Mouse (Mus musculus): ENCODE results near the gene Sgo2a. TPM values are rescaled to one million over a fixed set of nuclear protein-coding genes. Genes with fewer than 3 reads are reported as not detected.
"Not testable (repeated sequence)": the region's sequence is repeated elsewhere in the genome, so short reads cannot be mapped to it uniquely, and the experiment has no call there.

Gene Sgo2a
- polyA plus RNA-seq, 1 experiment from 2014 or later: 31.0 TPM

GRCm38 (mm10) chr1:58018856-58019255, 23.1 kb downstream of the Sgo2a start, which contains the start of gene Kctd18:
Kctd18 (minus strand) TSS chr1:58018956.
- WGBS: 95% methylated on average over 7 of the region's 7 CpGs

GRCm38 (mm10) chr1:58027707-58028106, 31.9 kb downstream of the Sgo2a start:
- 85% methylated on average over 7 of the region's 7 CpGs for WGBS
- H3K9me3 ChIP-seq (ENCODE audit: control insufficient read depth, low read length): no peaks in the 10 kb centered on the region
- no peak for ATAC-seq (replicated peaks; ENCODE audit: low FRiP score)
- H3K27me3 ChIP-seq (ENCODE audit: control insufficient read depth, insufficient read depth, low read length): no peaks in the 10 kb centered on the region
- no peaks in the 10 kb centered on the region for H3K4me1 ChIP-seq (replicated peaks; ENCODE audit: control insufficient read depth, insufficient read depth, low read length)
- H3K36me3 ChIP-seq (ENCODE audit: control insufficient read depth, insufficient read depth, low read length): peaks cover 6% of the 10 kb centered on the region; the same call in 1 of the 2 replicates
- no peak overlapping the region for H3K9ac ChIP-seq (ENCODE audit: low read length)
- H3K4me3 ChIP-seq (ENCODE audit: low read depth, low read length): no peak overlapping the region
- no peak for DNase-seq (ENCODE audit: low spot score)
- H3K4me2 ChIP-seq (ENCODE audit: low read depth, low read length, severe bottlenecking): no peak overlapping the region
- no peak overlapping the region for H3K27ac ChIP-seq (ENCODE audit: low read depth, low read length)

More at GRCm38 (mm10) chr1:58018856-58019255, 23.1 kb downstream of the Sgo2a start, which contains the start of gene Kctd18:
- Histone ChIP-seq H3K36me3 (ENCODE audit: control insufficient read depth, insufficient read depth, low read length) (no peaks in the 10 kb centered on the region; the same call in none of the 2 replicates), H3K4me1 (replicated peaks; ENCODE audit: control insufficient read depth, insufficient read depth, low read length) (no peaks in the 10 kb centered on the region), H3K27me3 (ENCODE audit: control insufficient read depth, insufficient read depth, low read length) (no peaks in the 10 kb centered on the region), H3K4me3 (ENCODE audit: low read depth, low read length) (no peak within 1 kb of the TSS), H3K9ac (ENCODE audit: low read length) (no peak within 1 kb of the TSS), H3K4me2 (ENCODE audit: low read depth, low read length, severe bottlenecking) (no peak within 1 kb of the TSS), H3K27ac (ENCODE audit: low read depth, low read length) (no peak within 1 kb of the TSS), H3K9me3 (ENCODE audit: control insufficient read depth, low read length) (no peaks in the 10 kb centered on the region)
- ATAC-seq (replicated peaks; ENCODE audit: low FRiP score) (no peak), DNase-seq (ENCODE audit: low spot score) (no peak)

DNA sequence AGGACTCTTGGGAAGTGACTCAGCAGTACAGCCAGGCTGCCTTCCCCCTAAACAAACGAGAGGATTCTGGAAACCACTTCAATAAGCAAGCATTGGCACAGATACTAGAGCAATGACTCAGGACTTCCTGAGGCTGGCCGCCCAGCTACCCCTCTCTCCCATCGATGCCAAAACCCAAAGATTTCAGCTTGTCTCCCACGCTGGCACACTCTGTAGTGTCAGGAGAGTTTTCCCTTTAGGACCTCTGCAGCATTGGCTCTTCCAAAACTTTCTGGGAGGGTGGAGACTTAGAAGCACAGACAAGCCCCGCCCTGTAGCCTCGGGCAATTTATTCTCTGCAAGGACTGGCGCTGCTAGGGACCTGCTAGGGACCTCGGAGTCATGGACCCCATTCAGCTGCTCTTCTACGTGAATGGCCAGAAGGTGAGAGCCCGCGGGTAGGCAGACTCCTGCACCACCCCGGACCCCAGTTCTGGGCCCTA, 33.9 kb downstream of the Sgo2a start, which contains the start of gene Aox1:
Gene Aox1 (plus strand): TSS at position 296 of the 482 bp plus-strand sequence.
- DNase-seq (ENCODE audit: low spot score) (peak; percentile 68), ATAC-seq (replicated peaks; ENCODE audit: low FRiP score) (no peak)
- no peak within 1 kb of the TSS for H3K4me3 ChIP-seq (ENCODE audit: low read depth, low read length)
- H3K4me1 ChIP-seq (replicated peaks; ENCODE audit: control insufficient read depth, insufficient read depth, low read length): no peaks in the 10 kb centered on the region
- WGBS: 18% methylated on average over 12 of the region's 12 CpGs
- no peaks in the 10 kb centered on the region for H3K9me3 ChIP-seq (ENCODE audit: control insufficient read depth, low read length)
- 0 out of 2 replicates have a peak, but pooled peaks cover under 1% of the 10 kb centered on the region for H3K36me3 ChIP-seq (ENCODE audit: control insufficient read depth, insufficient read depth, low read length)
- no peak within 1 kb of the TSS for H3K27ac ChIP-seq (ENCODE audit: low read depth, low read length)
- H3K9ac ChIP-seq (ENCODE audit: low read length): no peak within 1 kb of the TSS
- H3K4me2 ChIP-seq (ENCODE audit: low read depth, low read length, severe bottlenecking): no peak within 1 kb of the TSS; the same call in 1 of the 2 replicates
- H3K27me3 ChIP-seq (ENCODE audit: control insufficient read depth, insufficient read depth, low read length): no peaks in the 10 kb centered on the region

GRCm38 (mm10) chr1:58030156-58030871, 34.5 kb downstream of the Sgo2a start:
- no peaks in the 10 kb centered on the region for H3K27me3 ChIP-seq (ENCODE audit: control insufficient read depth, insufficient read depth, low read length)
- no peak for DNase-seq (ENCODE audit: low spot score)
- 41% methylated on average over 13 of the region's 13 CpGs for WGBS
- H3K9ac ChIP-seq (ENCODE audit: low read length): no peak overlapping the region
- no peak for ATAC-seq (replicated peaks; ENCODE audit: low FRiP score)
- H3K36me3 ChIP-seq (ENCODE audit: control insufficient read depth, insufficient read depth, low read length): no peaks in the 10 kb centered on the region
- H3K4me2 ChIP-seq (ENCODE audit: low read depth, low read length, severe bottlenecking): no peak overlapping the region; the same call in 1 of the 2 replicates
- H3K9me3 ChIP-seq (ENCODE audit: control insufficient read depth, low read length): no peaks in the 10 kb centered on the region
- H3K27ac ChIP-seq (ENCODE audit: low read depth, low read length): no peak overlapping the region
- no peaks in the 10 kb centered on the region for H3K4me1 ChIP-seq (replicated peaks; ENCODE audit: control insufficient read depth, insufficient read depth, low read length)
- H3K4me3 ChIP-seq (ENCODE audit: low read depth, low read length): no peak overlapping the region

- Histone ChIP-seq H3K27ac (ENCODE audit: low read depth, low read length) (no peak overlapping the region), H3K9ac (ENCODE audit: low read length) (no peak overlapping the region), H3K27me3 (ENCODE audit: control insufficient read depth, insufficient read depth, low read length) (no peaks in the 10 kb centered on the region), H3K4me1 (replicated peaks; ENCODE audit: control insufficient read depth, insufficient read depth, low read length) (no peaks in the 10 kb centered on the region), H3K4me3 (ENCODE audit: low read depth, low read length) (no peak overlapping the region), H3K9me3 (ENCODE audit: control insufficient read depth, low read length) (no peaks in the 10 kb centered on the region), H3K4me2 (ENCODE audit: low read depth, low read length, severe bottlenecking) (no peak overlapping the region), H3K36me3 (ENCODE audit: control insufficient read depth, insufficient read depth, low read length) (no peaks in the 10 kb centered on the region)
- WGBS: 64% methylated on average over 10 of the region's 10 CpGs
- DNase-seq (ENCODE audit: low spot score) (peak; percentile 85), ATAC-seq (replicated peaks; ENCODE audit: low FRiP score) (peak; percentile 46)
These were observed 35.5 kb downstream of the Sgo2a start for GRCm38 (mm10) chr1:58031160-58031769.

GRCm38 (mm10) chr1:58037306-58037705, 41.5 kb downstream of the Sgo2a start:
- not testable (repeated sequence) for H3K4me2 ChIP-seq (ENCODE audit: low read depth, low read length, severe bottlenecking); H3K36me3 ChIP-seq (ENCODE audit: control insufficient read depth, insufficient read depth, low read length); H3K9me3 ChIP-seq (ENCODE audit: control insufficient read depth, low read length); H3K27ac ChIP-seq (ENCODE audit: low read depth, low read length); H3K4me1 ChIP-seq (replicated peaks; ENCODE audit: control insufficient read depth, insufficient read depth, low read length); H3K9ac ChIP-seq (ENCODE audit: low read length); ATAC-seq (replicated peaks; ENCODE audit: low FRiP score); H3K4me3 ChIP-seq (ENCODE audit: low read depth, low read length); DNase-seq (ENCODE audit: low spot score); H3K27me3 ChIP-seq (ENCODE audit: control insufficient read depth, insufficient read depth, low read length)
- WGBS: 94% methylated on average over 9 of the region's 9 CpGs

GRCm38 (mm10) chr1:58045076-58045475, 49.3 kb downstream of the Sgo2a start:
- WGBS: 74% methylated on average over 3 of the region's 3 CpGs
- DNase-seq (ENCODE audit: low spot score) (peak; percentile 4), ATAC-seq (replicated peaks; ENCODE audit: low FRiP score) (no peak)
- no peaks in the 10 kb centered on the region; the same call in 1 of the 2 replicates for H3K4me1 ChIP-seq (replicated peaks; ENCODE audit: control insufficient read depth, insufficient read depth, low read length)
- H3K4me2 ChIP-seq (ENCODE audit: low read depth, low read length, severe bottlenecking): no peak overlapping the region
- H3K9ac ChIP-seq (ENCODE audit: low read length): no peak overlapping the region
- no peaks in the 10 kb centered on the region for H3K9me3 ChIP-seq (ENCODE audit: control insufficient read depth, low read length)
- H3K27ac ChIP-seq (ENCODE audit: low read depth, low read length): no peak overlapping the region
- no peaks in the 10 kb centered on the region for H3K36me3 ChIP-seq (ENCODE audit: control insufficient read depth, insufficient read depth, low read length)
- no peaks in the 10 kb centered on the region for H3K27me3 ChIP-seq (ENCODE audit: control insufficient read depth, insufficient read depth, low read length)
- H3K4me3 ChIP-seq (ENCODE audit: low read depth, low read length): no peak overlapping the region

- Histone ChIP-seq H3K4me3 (ENCODE audit: low read depth, low read length) (no peak overlapping the region), H3K27ac (ENCODE audit: low read depth, low read length) (no peak overlapping the region), H3K4me2 (ENCODE audit: low read depth, low read length, severe bottlenecking) (no peak overlapping the region), H3K9ac (ENCODE audit: low read length) (no peak overlapping the region), H3K36me3 (ENCODE audit: control insufficient read depth, insufficient read depth, low read length) (no peaks in the 10 kb centered on the region), H3K4me1 (replicated peaks; ENCODE audit: control insufficient read depth, insufficient read depth, low read length) (no peaks in the 10 kb centered on the region; the same call in 1 of the 2 replicates), H3K9me3 (ENCODE audit: control insufficient read depth, low read length) (no peaks in the 10 kb centered on the region), H3K27me3 (ENCODE audit: control insufficient read depth, insufficient read depth, low read length) (no peaks in the 10 kb centered on the region)
- DNase-seq (ENCODE audit: low spot score): peak; percentile 14
- WGBS: 80% methylated on average over 5 of the region's 5 CpGs
- no peak for ATAC-seq (replicated peaks; ENCODE audit: low FRiP score)
These were observed 49.8 kb downstream of the Sgo2a start for GRCm38 (mm10) chr1:58045546-58045945.

Data from forebrain, embryonic 11.5 days (tissue).